Mouse (Mus musculus): ENCODE measurements around the gene Pold4.

GRCm38 (mm10) chr19:4265956-4266355 lies 34.3 kb downstream of the Pold4 start:
- 0 out of 2 replicates have a peak, but pooled peaks have one; percentile 14 for TF ChIP-seq CTCF (IDR thresholded peaks at IDR 0.05)
- TF ChIP-seq EP300 (IDR thresholded peaks at IDR 0.05): no peak

Data from lung, postnatal 0 days (tissue).